Mouse (Mus musculus) lung, postnatal 4 days (tissue): ENCODE measurements around the gene 1700088E04Rik.

Experiments used
- DNase-seq, 2 experiments: peaks; one replicate each; pipeline ENCODE4 v3.0.0; 2021

1700088E04Rik gene

GRCm38 (mm10) chr15:79098220-79098619 is 42.8 kb downstream of the 1700088E04Rik start:
- no peak for DNase-seq

GRCm38 (mm10) chr15:79097611-79098025 is 43.4 kb downstream of the 1700088E04Rik start:
- DNase-seq = peak; percentile 61 to 81

DNA sequence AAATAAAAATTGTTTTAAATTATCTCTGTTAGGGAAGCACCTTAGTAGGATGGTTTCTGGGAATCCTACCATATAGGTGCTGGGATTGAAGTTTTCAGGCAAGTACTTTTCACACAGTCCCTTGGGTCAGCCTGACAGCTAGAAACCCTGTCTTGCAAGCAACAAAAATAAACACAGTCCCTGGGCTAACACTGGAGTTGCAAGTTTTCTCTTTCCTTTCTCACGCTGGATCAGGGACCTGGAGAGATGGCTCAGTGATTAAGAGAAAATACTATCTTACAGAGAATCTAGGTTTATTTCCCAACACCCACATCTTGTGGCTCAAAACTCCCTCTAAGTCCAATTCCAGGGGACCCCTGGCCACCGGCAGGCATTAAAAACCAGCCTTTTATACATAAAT is 43.9 kb downstream of the 1700088E04Rik start:
- no peak for DNase-seq

- no peak for DNase-seq
These were observed 44.5 kb downstream of the 1700088E04Rik start for GRCm38 (mm10) chr15:79096556-79096955.

GRCm38 (mm10) chr15:79095483-79095882 is 45.6 kb downstream of the 1700088E04Rik start:
- DNase-seq = no peak

- DNase-seq = peak in 1 of 2 experiments; percentile 61
These were observed 47.8 kb downstream of the 1700088E04Rik start for GRCm38 (mm10) chr15:79093083-79093839.

DNA sequence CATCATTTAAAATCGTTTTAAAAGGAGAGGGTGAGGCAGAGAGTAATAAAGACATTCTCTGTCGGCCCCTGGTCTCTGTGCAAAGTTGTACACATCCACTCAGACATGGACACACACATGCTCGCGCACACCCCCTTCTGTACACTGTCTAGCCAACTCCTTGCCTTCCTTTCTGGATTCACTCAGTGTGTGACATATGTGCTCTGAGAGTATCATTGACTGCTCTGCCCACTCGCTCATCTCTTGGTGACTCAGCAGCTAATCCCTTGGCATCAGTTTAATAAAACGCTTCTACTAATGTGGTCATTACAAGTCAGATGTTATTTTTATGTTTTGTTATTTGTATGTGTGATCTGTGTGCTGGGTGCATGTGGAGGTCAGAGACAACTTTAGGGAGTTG is 48.8 kb downstream of the 1700088E04Rik start:
- DNase-seq = no peak

DNA sequence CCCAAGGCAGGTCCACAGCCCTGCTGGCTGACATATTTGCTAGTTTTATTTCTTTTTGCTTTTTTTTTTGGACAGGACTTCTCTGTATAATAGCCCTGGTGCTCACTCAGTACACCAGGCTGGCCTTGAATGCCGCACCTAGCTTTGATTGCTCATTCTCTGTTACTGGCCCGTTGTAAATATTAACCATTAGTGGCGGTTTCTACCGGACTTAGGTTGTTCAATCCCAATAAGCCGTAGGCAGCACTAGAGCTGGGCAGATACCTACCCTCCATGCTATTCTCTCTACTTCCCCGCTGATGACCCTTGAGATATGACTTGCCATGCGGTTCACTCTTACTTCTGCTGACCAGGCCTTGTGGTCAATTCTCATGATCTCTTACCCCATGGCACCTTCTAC is 61.5 kb downstream of the 1700088E04Rik start:
- no peak for DNase-seq
